Mouse (Mus musculus): ENCODE data around the gene Elk4. TPM values are rescaled to one million over a fixed set of nuclear protein-coding genes. Genes with fewer than 3 reads are reported as not detected.

Elk4 gene
- polyA plus RNA-seq, 1 experiment from 2014 or later: 17.8 TPM

- WGBS: 32% methylated on average over 4 of the region's 4 CpGs
These were observed 12.3 kb upstream of the Elk4 start for GRCm38 (mm10) chr1:131995062-131995461.

GRCm38 (mm10) chr1:132000506-132000905 is 6.9 kb upstream of the Elk4 start:
- H3K9ac ChIP-seq (ENCODE audit: low read length): no peak overlapping the region
- no peaks in the 10 kb centered on the region for H3K9me3 ChIP-seq (replicated peaks; ENCODE audit: control insufficient read depth, low read length)
- H3K4me3 ChIP-seq (ENCODE audit: low read length): no peak overlapping the region
- ATAC-seq (replicated peaks; ENCODE audit: extremely low read depth, insufficient read depth, low FRiP score): no peak
- no peak overlapping the region for H3K4me2 ChIP-seq (ENCODE audit: low read depth, low read length)
- no peaks in the 10 kb centered on the region for H3K27me3 ChIP-seq (ENCODE audit: control insufficient read depth, insufficient read depth, low read length)
- H3K27ac ChIP-seq (ENCODE audit: low read length): no peak overlapping the region
- peaks cover 9% of the 10 kb centered on the region; the same call in 1 of the 2 replicates for H3K4me1 ChIP-seq (ENCODE audit: control insufficient read depth, insufficient read depth, low read length)
- no peaks in the 10 kb centered on the region for H3K36me3 ChIP-seq (ENCODE audit: control insufficient read depth, insufficient read depth)

More at GRCm38 (mm10) chr1:131995062-131995461, 12.3 kb upstream of the Elk4 start:
- ATAC-seq (replicated peaks; ENCODE audit: extremely low read depth, insufficient read depth, low FRiP score): no peak
- H3K36me3 ChIP-seq (ENCODE audit: control insufficient read depth, insufficient read depth): no peaks in the 10 kb centered on the region
- no peaks in the 10 kb centered on the region for H3K9me3 ChIP-seq (replicated peaks; ENCODE audit: control insufficient read depth, low read length)
- H3K9ac ChIP-seq (ENCODE audit: low read length): no peak overlapping the region
- H3K27ac ChIP-seq (ENCODE audit: low read length): no peak overlapping the region
- H3K27me3 ChIP-seq (ENCODE audit: control insufficient read depth, insufficient read depth, low read length): no peaks in the 10 kb centered on the region
- no peak overlapping the region for H3K4me2 ChIP-seq (ENCODE audit: low read depth, low read length)
- no peak overlapping the region for H3K4me3 ChIP-seq (ENCODE audit: low read length)
- H3K4me1 ChIP-seq (ENCODE audit: control insufficient read depth, insufficient read depth, low read length): no peaks in the 10 kb centered on the region

- Histone ChIP-seq H3K27me3 (ENCODE audit: control insufficient read depth, insufficient read depth, low read length) (no peaks in the 10 kb centered on the region), H3K27ac (ENCODE audit: low read length) (no peak overlapping the region), H3K4me3 (ENCODE audit: low read length) (no peak overlapping the region), H3K4me2 (ENCODE audit: low read depth, low read length) (no peak overlapping the region), H3K9me3 (replicated peaks; ENCODE audit: control insufficient read depth, low read length) (no peaks in the 10 kb centered on the region), H3K4me1 (ENCODE audit: control insufficient read depth, insufficient read depth, low read length) (peaks cover 15% of the 10 kb centered on the region), H3K36me3 (ENCODE audit: control insufficient read depth, insufficient read depth) (no peaks in the 10 kb centered on the region), H3K9ac (ENCODE audit: low read length) (no peak overlapping the region)
- ATAC-seq (replicated peaks; ENCODE audit: extremely low read depth, insufficient read depth, low FRiP score): no peak
- WGBS: 71% methylated on average over 4 of the region's 4 CpGs
These were observed 5.5 kb upstream of the Elk4 start for GRCm38 (mm10) chr1:132001880-132002330.

GRCm38 (mm10) chr1:132003111-132003510 is 4.3 kb upstream of the Elk4 start:
- Histone ChIP-seq H3K4me1 (ENCODE audit: control insufficient read depth, insufficient read depth, low read length) (peaks cover 15% of the 10 kb centered on the region), H3K4me3 (ENCODE audit: low read length) (no peak overlapping the region), H3K27ac (ENCODE audit: low read length) (peak overlapping the region; percentile 34), H3K9me3 (replicated peaks; ENCODE audit: control insufficient read depth, low read length) (no peaks in the 10 kb centered on the region), H3K36me3 (ENCODE audit: control insufficient read depth, insufficient read depth) (no peaks in the 10 kb centered on the region), H3K27me3 (ENCODE audit: control insufficient read depth, insufficient read depth, low read length) (no peaks in the 10 kb centered on the region), H3K4me2 (ENCODE audit: low read depth, low read length) (no peak overlapping the region), H3K9ac (ENCODE audit: low read length) (no peak overlapping the region)
- WGBS: 56% methylated on average over 2 of the region's 2 CpGs
- no peak for ATAC-seq (replicated peaks; ENCODE audit: extremely low read depth, insufficient read depth, low FRiP score)

GRCm38 (mm10) chr1:132003817-132004216 is 3.6 kb upstream of the Elk4 start:
- WGBS: 36% methylated on average over 1 of the region's 1 CpGs
- no peak for ATAC-seq (replicated peaks; ENCODE audit: extremely low read depth, insufficient read depth, low FRiP score)
- Histone ChIP-seq H3K9me3 (replicated peaks; ENCODE audit: control insufficient read depth, low read length) (no peaks in the 10 kb centered on the region), H3K9ac (ENCODE audit: low read length) (no peak overlapping the region), H3K27me3 (ENCODE audit: control insufficient read depth, insufficient read depth, low read length) (no peaks in the 10 kb centered on the region), H3K36me3 (ENCODE audit: control insufficient read depth, insufficient read depth) (no peaks in the 10 kb centered on the region), H3K4me1 (ENCODE audit: control insufficient read depth, insufficient read depth, low read length) (peaks cover 16% of the 10 kb centered on the region), H3K27ac (ENCODE audit: low read length) (peak overlapping the region; percentile 34), H3K4me3 (ENCODE audit: low read length) (no peak overlapping the region), H3K4me2 (ENCODE audit: low read depth, low read length) (no peak overlapping the region)

- H3K9ac ChIP-seq (ENCODE audit: low read length): no peak overlapping the region
- ATAC-seq (replicated peaks; ENCODE audit: extremely low read depth, insufficient read depth, low FRiP score): no peak
- WGBS: 76% methylated on average over 6 of the region's 6 CpGs
- H3K4me1 ChIP-seq (ENCODE audit: control insufficient read depth, insufficient read depth, low read length): peaks cover 23% of the 10 kb centered on the region
- no peaks in the 10 kb centered on the region for H3K36me3 ChIP-seq (ENCODE audit: control insufficient read depth, insufficient read depth)
- H3K27ac ChIP-seq (ENCODE audit: low read length): peak overlapping the region; percentile 59
- no peaks in the 10 kb centered on the region for H3K27me3 ChIP-seq (ENCODE audit: control insufficient read depth, insufficient read depth, low read length)
- H3K4me2 ChIP-seq (ENCODE audit: low read depth, low read length): no peak overlapping the region
- no peak overlapping the region for H3K4me3 ChIP-seq (ENCODE audit: low read length)
- no peaks in the 10 kb centered on the region for H3K9me3 ChIP-seq (replicated peaks; ENCODE audit: control insufficient read depth, low read length)
These were observed 2.7 kb upstream of the Elk4 start for GRCm38 (mm10) chr1:132004574-132005180.

GRCm38 (mm10) chr1:132005466-132005865 is 1.9 kb upstream of the Elk4 start:
- no peaks in the 10 kb centered on the region for H3K9me3 ChIP-seq (replicated peaks; ENCODE audit: control insufficient read depth, low read length)
- H3K36me3 ChIP-seq (ENCODE audit: control insufficient read depth, insufficient read depth): no peaks in the 10 kb centered on the region
- H3K27me3 ChIP-seq (ENCODE audit: control insufficient read depth, insufficient read depth, low read length): no peaks in the 10 kb centered on the region
- no peak overlapping the region for H3K27ac ChIP-seq (ENCODE audit: low read length)
- H3K4me1 ChIP-seq (ENCODE audit: control insufficient read depth, insufficient read depth, low read length): peaks cover 24% of the 10 kb centered on the region
- WGBS: 71% methylated on average over 1 of the region's 1 CpGs
- H3K9ac ChIP-seq (ENCODE audit: low read length): no peak overlapping the region
- no peak overlapping the region for H3K4me2 ChIP-seq (ENCODE audit: low read depth, low read length)
- ATAC-seq (replicated peaks; ENCODE audit: extremely low read depth, insufficient read depth, low FRiP score): no peak
- no peak overlapping the region for H3K4me3 ChIP-seq (ENCODE audit: low read length)

GRCm38 (mm10) chr1:132006046-132006445 is 1.4 kb upstream of the Elk4 start:
- H3K36me3 ChIP-seq (ENCODE audit: control insufficient read depth, insufficient read depth): no peaks in the 10 kb centered on the region
- H3K27me3 ChIP-seq (ENCODE audit: control insufficient read depth, insufficient read depth, low read length): no peaks in the 10 kb centered on the region
- no peak overlapping the region for H3K9ac ChIP-seq (ENCODE audit: low read length)
- H3K4me3 ChIP-seq (ENCODE audit: low read length): no peak overlapping the region
- H3K4me2 ChIP-seq (ENCODE audit: low read depth, low read length): no peak overlapping the region
- peaks cover 25% of the 10 kb centered on the region for H3K4me1 ChIP-seq (ENCODE audit: control insufficient read depth, insufficient read depth, low read length)
- no peaks in the 10 kb centered on the region for H3K9me3 ChIP-seq (replicated peaks; ENCODE audit: control insufficient read depth, low read length)
- no peak overlapping the region for H3K27ac ChIP-seq (ENCODE audit: low read length)
- WGBS: 68% methylated on average over 3 of the region's 3 CpGs
- ATAC-seq (replicated peaks; ENCODE audit: extremely low read depth, insufficient read depth, low FRiP score): no peak

- Histone ChIP-seq H3K27ac (ENCODE audit: low read length) (peak overlapping the region; percentile 99), H3K36me3 (ENCODE audit: control insufficient read depth, insufficient read depth) (no peaks in the 10 kb centered on the region), H3K9me3 (replicated peaks; ENCODE audit: control insufficient read depth, low read length) (no peaks in the 10 kb centered on the region), H3K27me3 (ENCODE audit: control insufficient read depth, insufficient read depth, low read length) (no peaks in the 10 kb centered on the region), H3K9ac (ENCODE audit: low read length) (peak overlapping the region; percentile 96; the same call in 1 of the 2 replicates), H3K4me1 (ENCODE audit: control insufficient read depth, insufficient read depth, low read length) (peaks cover 27% of the 10 kb centered on the region), H3K4me2 (ENCODE audit: low read depth, low read length) (peak overlapping the region; percentile 61), H3K4me3 (ENCODE audit: low read length) (peak overlapping the region; percentile 62)
- 29% methylated on average over 5 of the region's 5 CpGs for WGBS
- ATAC-seq (replicated peaks; ENCODE audit: extremely low read depth, insufficient read depth, low FRiP score): no peak
These were observed 686 bp upstream of the Elk4 start for GRCm38 (mm10) chr1:132006721-132007120.
